ENCODE assay signal across 15 mouse cellular contexts in the genomic region with DNA sequence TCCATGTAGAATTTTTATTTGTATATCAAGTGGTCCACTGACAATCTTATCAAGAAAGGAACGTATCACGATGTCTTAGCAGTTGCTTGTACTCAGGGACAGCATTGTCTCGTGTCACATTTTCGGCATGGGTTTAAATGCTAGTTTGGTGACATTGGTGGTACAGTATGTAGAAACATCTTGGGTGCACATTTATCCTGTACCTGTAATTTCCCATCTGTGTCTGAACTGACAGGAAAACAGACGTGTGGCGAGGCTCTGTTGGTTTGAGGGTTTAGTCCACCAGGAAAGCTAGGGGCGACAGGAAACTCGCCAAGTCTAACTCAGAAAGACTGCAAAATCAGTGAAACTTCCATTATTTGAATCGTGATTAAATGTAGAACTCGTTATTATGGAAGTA. TPM values are rescaled to one million over a fixed set of nuclear protein-coding genes. Genes with fewer than 3 reads are reported as not detected.
DNase-seq lines count a peak whose midpoint lies in the region; ATAC-seq and TF ChIP-seq lines count a peak whose summit lies in the region.
"Had no signal": no experiment of that assay in that cellular context is flagged by ENCODE, and none has a peak within 500 bp of the region (broad histone marks: within the 10 kb centered on the region; RNA-seq: fewer than 3 reads in every experiment).

No protein-coding gene starts in this region.

- 29% methylated on average over 10 of the region's 10 CpGs for WGBS in liver, embryonic 14.5 days (ENCODE audit: insufficient replicate concordance)
- WGBS in stomach, postnatal 0 days = 84% methylated on average over 10 of the region's 10 CpGs

- no peak overlapping the region for H3K27ac ChIP-seq in liver, embryonic 14.5 days
- H3K27ac ChIP-seq in stomach, postnatal 0 days (replicated peaks) = peak overlapping the region; percentile 76; the same call in 1 of the 2 replicates
- H3K27ac ChIP-seq: forebrain, embryonic 15.5 days; heart, embryonic 13.5 days; limb, embryonic 12.5 days; midbrain, embryonic 10.5 days had no signal

- peaks cover 64% of the 10 kb centered on the region for H3K4me1 ChIP-seq in megakaryocyte, embryonic 14.5 days
- H3K4me1 ChIP-seq in liver, embryonic 14.5 days (replicated peaks; ENCODE audit: control insufficient read depth in 2 of 2, insufficient read depth in 2 of 2, low read length in 1 of 2) = peaks cover 11 to 16% of the 10 kb centered on the region in 2 experiments
- peaks cover 3% of the 10 kb centered on the region; the same call in 1 of the 2 replicates for H3K4me1 ChIP-seq in stomach, postnatal 0 days (replicated peaks; ENCODE audit: control insufficient read depth, insufficient read depth)

- no peak for DNase-seq in liver, embryonic 14.5 days (ENCODE audit: low read depth in 3 of 3, low spot score in 3 of 3)
- no peak for DNase-seq in stomach, postnatal 0 days (ENCODE audit: low spot score)
- DNase-seq in embryo, embryonic 10 days (ENCODE audit: low spot score) = no peak
- DNase-seq: adrenal gland, postnatal 14 days; cerebellum, adult 9-11 months; heart, postnatal 4 days; right cerebral cortex, postnatal 14 days had no signal

- ATAC-seq in megakaryocyte, adult 5-6 weeks (ENCODE audit: poor library complexity, severe bottlenecking) = no peak
- peak; percentile 3 for ATAC-seq in activated CD4-positive, CD25-positive, alpha-beta regulatory T cell, adult 4 months
- no peak for ATAC-seq in liver, embryonic 14.5 days (ENCODE audit: insufficient read depth)
- ATAC-seq in stomach, postnatal 0 days (ENCODE audit: low FRiP score, low TSS enrichment) = no peak
- ATAC-seq in monocyte, adult 5-6 weeks (replicated peaks; ENCODE audit: insufficient number of reproducible peaks, low FRiP score, low TSS enrichment, poor library complexity, severe bottlenecking) = no peak
- ATAC-seq: forebrain, embryonic 15.5 days had no signal

- no peak for TF ChIP-seq EP300 in liver, embryonic 14.5 days (IDR thresholded peaks at IDR 0.05; ENCODE audit: low read depth)
- TF ChIP-seq EP300 in stomach, postnatal 0 days (optimal IDR thresholded peaks at IDR 0.05) = no peak

- H3K36me3 ChIP-seq in megakaryocyte, embryonic 14.5 days (replicated peaks; ENCODE audit: low read length) = peaks cover 63% of the 10 kb centered on the region
- H3K36me3 ChIP-seq in liver, embryonic 14.5 days (replicated peaks; ENCODE audit: control insufficient read depth, insufficient read depth, low read depth) = no peaks in the 10 kb centered on the region
- H3K36me3 ChIP-seq in stomach, postnatal 0 days (ENCODE audit: control insufficient read depth, insufficient read depth, low read length) = no peaks in the 10 kb centered on the region
- H3K36me3 ChIP-seq: forebrain, embryonic 15.5 days; heart, embryonic 13.5 days had no signal

- peak overlapping the region; percentile 40 for H3K4me2 ChIP-seq in liver, embryonic 14.5 days (ENCODE audit: low read depth)
- H3K4me2 ChIP-seq in stomach, postnatal 0 days (replicated peaks; ENCODE audit: low read depth) = no peak overlapping the region
- H3K4me2 ChIP-seq: forebrain, embryonic 15.5 days; heart, embryonic 13.5 days; limb, embryonic 12.5 days had no signal

- no peaks in the 10 kb centered on the region for H3K9me3 ChIP-seq in megakaryocyte, embryonic 14.5 days
- H3K9me3 ChIP-seq in liver, embryonic 14.5 days (ENCODE audit: control insufficient read depth, low read length) = no peaks in the 10 kb centered on the region
- H3K9me3 ChIP-seq in stomach, postnatal 0 days (ENCODE audit: control insufficient read depth, low read length) = no peaks in the 10 kb centered on the region
- H3K9me3 ChIP-seq: forebrain, embryonic 15.5 days; heart, embryonic 13.5 days; limb, embryonic 12.5 days; midbrain, embryonic 10.5 days had no signal

- H3K4me3 ChIP-seq in megakaryocyte, embryonic 14.5 days (replicated peaks) = peak overlapping the region; percentile 78
- H3K4me3 ChIP-seq in liver, embryonic 14.5 days (ENCODE audit: insufficient read depth in 1 of 2, low read depth in 2 of 2, low read length in 2 of 2) = no peak overlapping the region
- no peak overlapping the region for H3K4me3 ChIP-seq in stomach, postnatal 0 days (ENCODE audit: low read depth, low read length)
- H3K4me3 ChIP-seq: forebrain, embryonic 15.5 days; heart, embryonic 13.5 days; limb, embryonic 12.5 days; midbrain, embryonic 10.5 days had no signal

- H3K9ac ChIP-seq in liver, embryonic 14.5 days (replicated peaks) = no peak overlapping the region
- no peak overlapping the region for H3K9ac ChIP-seq in stomach, postnatal 0 days (ENCODE audit: low read length)
- H3K9ac ChIP-seq: forebrain, embryonic 15.5 days; heart, embryonic 13.5 days; limb, embryonic 12.5 days had no signal

- no peaks in the 10 kb centered on the region for H3K27me3 ChIP-seq in megakaryocyte, embryonic 14.5 days (replicated peaks)
- H3K27me3 ChIP-seq in liver, embryonic 14.5 days (ENCODE audit: control insufficient read depth, insufficient read depth, low read length) = no peaks in the 10 kb centered on the region
- H3K27me3 ChIP-seq in stomach, postnatal 0 days (ENCODE audit: control insufficient read depth, insufficient read depth, low read length) = no peaks in the 10 kb centered on the region
- H3K27me3 ChIP-seq: forebrain, embryonic 15.5 days; heart, embryonic 13.5 days; limb, embryonic 12.5 days had no signal

- TF ChIP-seq CTCF in liver, embryonic 14.5 days (IDR thresholded peaks at IDR 0.05; ENCODE audit: low read depth) = no peak
- no peak for TF ChIP-seq CTCF in stomach, postnatal 0 days (IDR thresholded peaks at IDR 0.05; ENCODE audit: low read depth)

RNA-seq across cellular contexts. Expression of gene Elovl6, which starts 21.5 kb away (rescaled TPM):
- polyA plus RNA-seq in megakaryocyte, embryonic 14.5 days (2012; ENCODE audit: insufficient read depth, low replicate concordance) = 2.1 TPM in 1 of 2 replicates, not detected in the other
- total RNA-seq in megakaryocyte, adult 5-6 weeks (2015) = 11.8 and 13.7 TPM in 2 replicates
- total RNA-seq in megakaryocyte, adult 5-6 weeks (2017) = 9.5 and 10.6 TPM in 2 replicates
- 10 to 100 TPM; 11.0 to 11.3 TPM for polyA plus RNA-seq in activated CD4-positive, CD25-positive, alpha-beta regulatory T cell, adult 4 months (2017; shearing (Covaris generic))
- 6.6 and 7.2 TPM in 2 replicates for polyA plus RNA-seq in liver, embryonic 14.5 days (2012; rRNA removed)
- 7.2 and 7.8 TPM in 2 replicates for polyA plus RNA-seq in liver, embryonic 14.5 days (2014; fragmentation: Nextera tagmentation; extraction: Ambion mirVana)
- polyA plus RNA-seq in stomach, postnatal 0 days (2015; fragmentation: Nextera tagmentation; extraction: Ambion mirVana) = 32.9 and 34.2 TPM in 2 replicates
- total RNA-seq in monocyte, adult 5-6 weeks (2017) = 4.9 to 14.4 TPM (median 6.5 TPM) in 3 replicates
